Mouse (Mus musculus) right cerebral cortex, adult 18-20 months (tissue): Measurements from ENCODE around the gene Scfd2.

Source experiments
- DNase-seq: peaks from one replicate; pipeline ENCODE4 v3.0.0; 2022; ENCODE audit warnings: mixed read lengths

The Scfd2 gene

GRCm38 (mm10) chr5:74455510-74456269, 75.9 kb downstream of the Scfd2 start:
- DNase-seq: no peak

- DNase-seq: no peak
Observed at GRCm38 (mm10) chr5:74455094-74455493, 76.5 kb downstream of the Scfd2 start.

- no peak for DNase-seq
Observed at GRCm38 (mm10) chr5:74450977-74451376, 80.6 kb downstream of the Scfd2 start.

- no peak for DNase-seq
Observed at GRCm38 (mm10) chr5:74447517-74448334, 83.8 kb downstream of the Scfd2 start.

GRCm38 (mm10) chr5:74445861-74446260, 85.7 kb downstream of the Scfd2 start:
- DNase-seq: no peak

GRCm38 (mm10) chr5:74438353-74438752, 93.2 kb downstream of the Scfd2 start:
- DNase-seq: no peak

GRCm38 (mm10) chr5:74433580-74434147, 97.9 kb downstream of the Scfd2 start:
- peak; percentile 67 for DNase-seq

- no peak for DNase-seq
Observed at GRCm38 (mm10) chr5:74432879-74433539, 98.5 kb downstream of the Scfd2 start.

GRCm38 (mm10) chr5:74420615-74421132, 110.9 kb downstream of the Scfd2 start:
- peak; percentile 33 for DNase-seq

GRCm38 (mm10) chr5:74412557-74412956, 119.0 kb downstream of the Scfd2 start:
- no peak for DNase-seq

GRCm38 (mm10) chr5:74404887-74405286, 126.7 kb downstream of the Scfd2 start:
- DNase-seq: no peak

GRCm38 (mm10) chr5:74404083-74404482, 127.5 kb downstream of the Scfd2 start:
- no peak for DNase-seq

GRCm38 (mm10) chr5:74402626-74403025, 128.9 kb downstream of the Scfd2 start:
- no peak for DNase-seq

- no peak for DNase-seq
Observed at GRCm38 (mm10) chr5:74391806-74392205, 139.8 kb downstream of the Scfd2 start.

GRCm38 (mm10) chr5:74391346-74391745, 140.2 kb downstream of the Scfd2 start:
- DNase-seq: no peak

GRCm38 (mm10) chr5:74388849-74389248, 142.7 kb downstream of the Scfd2 start:
- DNase-seq: no peak

- no peak for DNase-seq
Observed at GRCm38 (mm10) chr5:74388101-74388500, 143.5 kb downstream of the Scfd2 start.

- no peak for DNase-seq
Observed at GRCm38 (mm10) chr5:74387143-74387886, 144.2 kb downstream of the Scfd2 start.

- no peak for DNase-seq
Observed at GRCm38 (mm10) chr5:74380045-74380444, 151.5 kb downstream of the Scfd2 start.

- DNase-seq: no peak
Observed at GRCm38 (mm10) chr5:74366710-74367101, 164.9 kb downstream of the Scfd2 start.

- DNase-seq: no peak
Observed at GRCm38 (mm10) chr5:74365984-74366709, 165.4 kb downstream of the Scfd2 start.
